Mouse (Mus musculus) thymus, adult 2 months (tissue): ENCODE data around the gene Serpinb12.

Experiments used
- CTCF ChIP-seq: fragments of 200-500 bp; IDR thresholded peaks from 2 replicates; pipeline ENCODE4 v1.5.1; 2012; ENCODE audit warnings: mild to moderate bottlenecking, control low read depth, low read length, moderate library complexity, borderline replicate concordance; ENCODE audit not compliant: control insufficient read depth, poor library complexity, insufficient read depth; ENCODE audit errors: extremely low read depth
- POLR2A ChIP-seq: fragments of 200-500 bp; IDR thresholded peaks from 2 replicates; pipeline ENCODE4 v1.6.1; 2012; ENCODE audit warnings: mild to moderate bottlenecking, low read length, control low read depth, moderate library complexity; ENCODE audit not compliant: control insufficient read depth, poor library complexity, insufficient read depth; ENCODE audit errors: extremely low read depth

DNA sequence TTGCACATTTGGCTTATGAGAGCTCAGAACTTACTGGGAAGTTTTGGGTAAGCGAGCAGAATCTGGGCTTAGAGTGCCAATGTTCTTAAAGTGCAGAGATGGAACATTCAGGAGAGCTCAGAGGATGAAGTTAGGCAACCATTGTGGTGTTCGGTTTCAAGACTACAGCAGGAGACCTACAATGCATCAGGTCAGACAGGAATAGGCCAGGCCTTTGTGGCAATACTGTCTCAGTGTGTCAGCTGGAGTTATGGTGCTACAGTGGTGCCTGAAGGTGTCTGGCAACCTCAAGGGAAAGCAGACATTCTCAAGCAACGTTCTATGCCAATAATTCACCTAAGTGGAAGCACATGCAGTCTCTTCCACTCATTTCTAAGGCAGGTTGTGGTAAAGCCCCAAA, 25.7 kb downstream of the Serpinb12 start:
- TF ChIP-seq POLR2A (no peak), CTCF (no peak)
